In genomic region chr3:146121310-146122124, GRCm38 (mm10) we compare ENCODE assay signal across 10 mouse cellular contexts. TPM values are rescaled to one million over a fixed set of nuclear protein-coding genes. Genes with fewer than 3 reads are reported as not detected.
A peak's percentile ranks its signal among the peaks of the same experiment; 100 is the strongest.
DNase-seq lines count a peak whose midpoint lies in the region; ATAC-seq lines count a peak whose summit lies in the region.
"Had no signal": no experiment of that assay in that cellular context is flagged by ENCODE, and none has a peak within 500 bp of the region (broad histone marks: within the 10 kb centered on the region; RNA-seq: fewer than 3 reads in every experiment).

No protein-coding gene starts in this region.

- 12% methylated on average over 25 of the region's 25 CpGs for WGBS in kidney, embryonic 15.5 days
- WGBS in embryonic facial prominence, embryonic 14.5 days: 11% methylated on average over 25 of the region's 25 CpGs
- WGBS in limb, embryonic 13.5 days: 11% methylated on average over 25 of the region's 25 CpGs

- H3K4me2 ChIP-seq in kidney, embryonic 15.5 days: peak overlapping the region; percentile 55
- H3K4me2 ChIP-seq in embryonic facial prominence, embryonic 14.5 days (ENCODE audit: low read depth, low read length): peak overlapping the region; percentile 55
- H3K4me2 ChIP-seq in limb, embryonic 13.5 days (replicated peaks): peak overlapping the region; percentile 56

- ATAC-seq in kidney, embryonic 15.5 days (replicated peaks; ENCODE audit: low FRiP score): no peak
- ATAC-seq in embryonic facial prominence, embryonic 14.5 days (ENCODE audit: low read depth): peak; percentile 66
- no peak for ATAC-seq in limb, embryonic 13.5 days (ENCODE audit: low FRiP score, low read depth)
- peak; percentile 23; the same call in 1 of the 2 replicates for ATAC-seq in neutrophil, adult 5-6 weeks (ENCODE audit: extremely low read depth, insufficient number of reproducible peaks, low FRiP score, poor library complexity, severe bottlenecking)
- ATAC-seq: Patski had no signal

- H3K27ac ChIP-seq in kidney, embryonic 15.5 days: peak overlapping the region; percentile 3; the same call in 1 of the 2 replicates
- H3K27ac ChIP-seq in embryonic facial prominence, embryonic 14.5 days (replicated peaks; ENCODE audit: low read depth, low read length): no peak overlapping the region
- no peak overlapping the region for H3K27ac ChIP-seq in limb, embryonic 13.5 days

- H3K9ac ChIP-seq in kidney, embryonic 15.5 days: peak overlapping the region; percentile 31; the same call in 1 of the 2 replicates
- peak overlapping the region; percentile 45; the same call in 1 of the 2 replicates for H3K9ac ChIP-seq in embryonic facial prominence, embryonic 14.5 days (ENCODE audit: low read depth, low read length)
- peak overlapping the region; percentile 43; the same call in 1 of the 2 replicates for H3K9ac ChIP-seq in limb, embryonic 13.5 days

- peak overlapping the region; percentile 30 for H3K4me3 ChIP-seq in kidney, embryonic 15.5 days (replicated peaks)
- peak overlapping the region; percentile 28 for H3K4me3 ChIP-seq in embryonic facial prominence, embryonic 14.5 days (ENCODE audit: low read depth, low read length)
- peak overlapping the region; percentile 32 for H3K4me3 ChIP-seq in limb, embryonic 13.5 days
- H3K4me3 ChIP-seq: myocyte had no signal

- DNase-seq in kidney, adult 18-20 months: no peak
- DNase-seq in embryonic facial prominence, embryonic 14.5 days (ENCODE audit: low spot score): peak; percentile 73
- DNase-seq in urinary bladder, postnatal 36 days (ENCODE audit: low spot score in 2 of 2): no peak
- DNase-seq in urinary bladder, postnatal 25 days (ENCODE audit: low spot score): no peak
- no peak for DNase-seq in heart, adult 11 months

- peaks cover 26% of the 10 kb centered on the region for H3K27me3 ChIP-seq in kidney, embryonic 15.5 days
- H3K27me3 ChIP-seq in embryonic facial prominence, embryonic 14.5 days (replicated peaks; ENCODE audit: control insufficient read depth, insufficient read depth, low read length): peaks cover 16% of the 10 kb centered on the region
- H3K27me3 ChIP-seq in limb, embryonic 13.5 days: peaks cover 24% of the 10 kb centered on the region
- H3K27me3 ChIP-seq: Patski had no signal

- no peaks in the 10 kb centered on the region for H3K36me3 ChIP-seq in kidney, embryonic 15.5 days
- no peaks in the 10 kb centered on the region for H3K36me3 ChIP-seq in embryonic facial prominence, embryonic 14.5 days (ENCODE audit: control insufficient read depth, insufficient read depth, low read length)
- no peaks in the 10 kb centered on the region for H3K36me3 ChIP-seq in limb, embryonic 13.5 days

- peaks cover 25% of the 10 kb centered on the region for H3K4me1 ChIP-seq in kidney, embryonic 15.5 days
- H3K4me1 ChIP-seq in embryonic facial prominence, embryonic 14.5 days (ENCODE audit: control insufficient read depth, insufficient read depth, low read length): 0 out of 2 replicates have a peak, but pooled peaks cover 2% of the 10 kb centered on the region
- H3K4me1 ChIP-seq in limb, embryonic 13.5 days: peaks cover 27% of the 10 kb centered on the region

- H3K9me3 ChIP-seq in kidney, embryonic 15.5 days (replicated peaks): no peaks in the 10 kb centered on the region
- no peaks in the 10 kb centered on the region for H3K9me3 ChIP-seq in embryonic facial prominence, embryonic 14.5 days (ENCODE audit: control insufficient read depth, low read length)
- no peaks in the 10 kb centered on the region for H3K9me3 ChIP-seq in limb, embryonic 13.5 days

RNA-seq across cellular contexts. Expression of gene Mcoln3, which starts 4.3 kb away (rescaled TPM):
- polyA plus RNA-seq in kidney, embryonic 15.5 days (2015; fragmentation: Nextera tagmentation; extraction: Ambion mirVana): 14.0 and 17.0 TPM in 2 replicates
- polyA plus RNA-seq in embryonic facial prominence, embryonic 14.5 days (2014; fragmentation: Nextera tagmentation; extraction: Ambion mirVana): 7.1 and 7.9 TPM in 2 replicates
- 2.7 and 2.8 TPM in 2 replicates for polyA plus RNA-seq in limb, embryonic 13.5 days (2015; fragmentation: Nextera tagmentation; extraction: Ambion mirVana)
- 2.8 and 5.6 TPM in 2 replicates for total RNA-seq in neutrophil, adult 5-6 weeks (2017)
- polyA plus RNA-seq: myocyte had no signal

RNA-seq across cellular contexts. Expression of gene Wdr63, which starts 13.6 kb away (rescaled TPM):
- 0.16 TPM in 1 of 2 replicates, not detected in the other for polyA plus RNA-seq in kidney, embryonic 15.5 days (2015; fragmentation: Nextera tagmentation; extraction: Ambion mirVana)
- polyA plus RNA-seq in embryonic facial prominence, embryonic 14.5 days (2014; fragmentation: Nextera tagmentation; extraction: Ambion mirVana): 0.97 and 2.3 TPM in 2 replicates
- polyA plus RNA-seq in limb, embryonic 13.5 days (2015; fragmentation: Nextera tagmentation; extraction: Ambion mirVana): 0.19 and 0.34 TPM in 2 replicates
- not detected in 2 replicates for total RNA-seq in neutrophil, adult 5-6 weeks (2017)

RNA-seq across cellular contexts. Expression of gene Mcoln2, which starts 28.1 kb away (rescaled TPM):
- 0.78 and 0.91 TPM in 2 replicates for polyA plus RNA-seq in kidney, embryonic 15.5 days (2015; fragmentation: Nextera tagmentation; extraction: Ambion mirVana)
- polyA plus RNA-seq in embryonic facial prominence, embryonic 14.5 days (2014; fragmentation: Nextera tagmentation; extraction: Ambion mirVana): 0.97 and 1.6 TPM in 2 replicates
- polyA plus RNA-seq in limb, embryonic 13.5 days (2015; fragmentation: Nextera tagmentation; extraction: Ambion mirVana): 1.7 and 2.4 TPM in 2 replicates
- 41.9 and 53.3 TPM in 2 replicates for total RNA-seq in neutrophil, adult 5-6 weeks (2017)
- polyA plus RNA-seq: myocyte had no signal

Comparison
In these comparisons a context has a peak if more than half of its experiments do, and no peak if none do; other contexts are left out.
1. ATAC-seq: peak in embryonic facial prominence, embryonic 14.5 days (single experiment) and neutrophil, adult 5-6 weeks (single experiment); none in kidney, embryonic 15.5 days (single experiment) and limb, embryonic 13.5 days (single experiment).
2. Peak in every context shown above with its lines, with median percentiles within 50 percentile points of each other: H3K4me2 ChIP-seq, H3K4me3 ChIP-seq and H3K9ac ChIP-seq.